Mouse (Mus musculus): ENCODE measurements around the gene Pcnx3.

Pcnx3 gene

GRCm38 (mm10) chr19:5668372-5668771, 20.3 kb downstream of the Pcnx3 start:
- no peak for DNase-seq

- DNase-seq = no peak
Measured at GRCm38 (mm10) chr19:5666386-5666785, 22.3 kb downstream of the Pcnx3 start.

GRCm38 (mm10) chr19:5665465-5665864, 23.2 kb downstream of the Pcnx3 start:
- no peak for DNase-seq

- DNase-seq = no peak
Measured at GRCm38 (mm10) chr19:5664669-5665257, 23.9 kb downstream of the Pcnx3 start.

- peak; percentile 97 for DNase-seq
Measured at GRCm38 (mm10) chr19:5662981-5663913, 25.5 kb downstream of the Pcnx3 start, which contains the start of gene Sipa1. Sipa1 (minus strand) TSS chr19:5663707.

- DNase-seq = peak; percentile 35
Measured at GRCm38 (mm10) chr19:5662310-5662709, 26.4 kb downstream of the Pcnx3 start.

GRCm38 (mm10) chr19:5660942-5661751, 27.6 kb downstream of the Pcnx3 start:
- peak; percentile 76 for DNase-seq

GRCm38 (mm10) chr19:5654720-5655298, 33.9 kb downstream of the Pcnx3 start:
- DNase-seq = no peak

- peak; percentile 32 for DNase-seq
Measured at GRCm38 (mm10) chr19:5653969-5654719, 34.6 kb downstream of the Pcnx3 start.

GRCm38 (mm10) chr19:5652570-5652969, 36.1 kb downstream of the Pcnx3 start:
- no peak for DNase-seq

- no peak for DNase-seq
Measured at GRCm38 (mm10) chr19:5651502-5652274, 37.0 kb downstream of the Pcnx3 start.

GRCm38 (mm10) chr19:5649298-5649741, 39.4 kb downstream of the Pcnx3 start:
- peak; percentile 58 for DNase-seq

GRCm38 (mm10) chr19:5648401-5649297, 40.1 kb downstream of the Pcnx3 start:
- peak; percentile 91 for DNase-seq

GRCm38 (mm10) chr19:5647791-5648190, 40.9 kb downstream of the Pcnx3 start:
- DNase-seq = no peak

GRCm38 (mm10) chr19:5646731-5647330, 41.9 kb downstream of the Pcnx3 start:
- no peak for DNase-seq

- no peak for DNase-seq
Measured at GRCm38 (mm10) chr19:5645280-5645679, 43.4 kb downstream of the Pcnx3 start.

GRCm38 (mm10) chr19:5641641-5642040, 47.1 kb downstream of the Pcnx3 start:
- DNase-seq = no peak

GRCm38 (mm10) chr19:5641021-5641420, 47.7 kb downstream of the Pcnx3 start:
- no peak for DNase-seq

- no peak for DNase-seq
Measured at GRCm38 (mm10) chr19:5640339-5640738, 48.4 kb downstream of the Pcnx3 start.

All from lung, postnatal 36 days (tissue).